Mouse (Mus musculus): ENCODE data around the gene Ror2. TPM values are rescaled to one million over a fixed set of nuclear protein-coding genes. Genes with fewer than 3 reads are reported as not detected.

The Ror2 gene
- polyA plus RNA-seq, 1 experiment from 2014 or later = 9.8 TPM

DNA sequence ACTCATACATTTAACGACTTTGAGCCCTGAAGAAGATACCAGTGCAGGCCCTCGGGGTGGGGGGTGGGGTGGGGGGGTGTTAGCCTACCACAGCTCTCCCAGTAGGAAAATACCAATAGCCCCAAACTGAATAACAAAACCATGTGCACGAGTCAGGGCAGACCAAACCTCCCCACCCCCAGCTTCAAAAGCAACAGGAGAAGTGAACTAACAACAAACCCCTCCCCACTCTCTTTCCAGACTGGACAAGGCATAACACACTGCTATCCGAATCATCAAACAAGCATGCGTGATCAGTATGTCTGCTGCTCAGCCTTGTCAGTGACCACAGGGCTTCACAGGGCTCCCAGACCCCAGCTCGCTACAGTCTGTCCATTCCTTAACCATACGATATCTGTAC is 94.3 kb downstream of the Ror2 start:
- no peak for TF ChIP-seq CTCF (IDR thresholded peaks at IDR 0.05; ENCODE audit: low read depth)
- no peak for ATAC-seq
- WGBS = 62% methylated on average over 7 of the region's 7 CpGs
- Histone ChIP-seq H3K9ac (ENCODE audit: low read depth, low read length) (no peak overlapping the region), H3K4me3 (ENCODE audit: low read depth, low read length) (no peak overlapping the region), H3K4me2 (replicated peaks; ENCODE audit: low read depth) (no peak overlapping the region), H3K9me3 (ENCODE audit: control insufficient read depth) (no peaks in the 10 kb centered on the region), H3K27me3 (replicated peaks; ENCODE audit: control insufficient read depth, insufficient read depth, low read length) (no peaks in the 10 kb centered on the region), H3K27ac (ENCODE audit: low read depth, low read length) (no peak overlapping the region), H3K36me3 (ENCODE audit: control insufficient read depth, insufficient read depth) (no peaks in the 10 kb centered on the region), H3K4me1 (replicated peaks; ENCODE audit: control insufficient read depth, insufficient read depth, low read length) (peaks cover 8% of the 10 kb centered on the region; the same call in 1 of the 2 replicates)

- WGBS = 27% methylated on average over 10 of the region's 10 CpGs
- no peak for TF ChIP-seq CTCF (IDR thresholded peaks at IDR 0.05; ENCODE audit: low read depth)
- no peak for ATAC-seq
- no peak overlapping the region for H3K4me3 ChIP-seq (ENCODE audit: low read depth, low read length)
- H3K27ac ChIP-seq (ENCODE audit: low read depth, low read length) = no peak overlapping the region
- H3K4me1 ChIP-seq (replicated peaks; ENCODE audit: control insufficient read depth, insufficient read depth, low read length) = peaks cover 8% of the 10 kb centered on the region; the same call in 1 of the 2 replicates
- H3K36me3 ChIP-seq (ENCODE audit: control insufficient read depth, insufficient read depth) = no peaks in the 10 kb centered on the region
- no peaks in the 10 kb centered on the region for H3K9me3 ChIP-seq (ENCODE audit: control insufficient read depth)
- no peak overlapping the region for H3K9ac ChIP-seq (ENCODE audit: low read depth, low read length)
- H3K27me3 ChIP-seq (replicated peaks; ENCODE audit: control insufficient read depth, insufficient read depth, low read length) = no peaks in the 10 kb centered on the region
- H3K4me2 ChIP-seq (replicated peaks; ENCODE audit: low read depth) = no peak overlapping the region
Observed at GRCm38 (mm10) chr13:53188935-53189334, 97.0 kb downstream of the Ror2 start.

- TF ChIP-seq CTCF (IDR thresholded peaks at IDR 0.05; ENCODE audit: low read depth) = no peak
- Histone ChIP-seq H3K4me2 (replicated peaks; ENCODE audit: low read depth) (no peak overlapping the region), H3K27me3 (replicated peaks; ENCODE audit: control insufficient read depth, insufficient read depth, low read length) (no peaks in the 10 kb centered on the region), H3K9ac (ENCODE audit: low read depth, low read length) (no peak overlapping the region), H3K4me1 (replicated peaks; ENCODE audit: control insufficient read depth, insufficient read depth, low read length) (no peaks in the 10 kb centered on the region), H3K9me3 (ENCODE audit: control insufficient read depth) (no peaks in the 10 kb centered on the region), H3K27ac (ENCODE audit: low read depth, low read length) (no peak overlapping the region), H3K36me3 (ENCODE audit: control insufficient read depth, insufficient read depth) (no peaks in the 10 kb centered on the region), H3K4me3 (ENCODE audit: low read depth, low read length) (no peak overlapping the region)
- no peak for ATAC-seq
- 90% methylated on average over 1 of the region's 1 CpGs for WGBS
Observed at GRCm38 (mm10) chr13:53184858-53185257, 101.1 kb downstream of the Ror2 start.

- Histone ChIP-seq H3K27ac (ENCODE audit: low read depth, low read length) (no peak overlapping the region), H3K4me2 (replicated peaks; ENCODE audit: low read depth) (no peak overlapping the region), H3K9ac (ENCODE audit: low read depth, low read length) (no peak overlapping the region), H3K4me1 (replicated peaks; ENCODE audit: control insufficient read depth, insufficient read depth, low read length) (no peaks in the 10 kb centered on the region), H3K4me3 (ENCODE audit: low read depth, low read length) (no peak overlapping the region), H3K27me3 (replicated peaks; ENCODE audit: control insufficient read depth, insufficient read depth, low read length) (no peaks in the 10 kb centered on the region), H3K9me3 (ENCODE audit: control insufficient read depth) (no peaks in the 10 kb centered on the region), H3K36me3 (ENCODE audit: control insufficient read depth, insufficient read depth) (no peaks in the 10 kb centered on the region)
- 73% methylated on average over 5 of the region's 5 CpGs for WGBS
- TF ChIP-seq CTCF (IDR thresholded peaks at IDR 0.05; ENCODE audit: low read depth) = no peak
- ATAC-seq = no peak
Observed at GRCm38 (mm10) chr13:53184149-53184548, 101.8 kb downstream of the Ror2 start.

GRCm38 (mm10) chr13:53183161-53183577 is 102.8 kb downstream of the Ror2 start:
- Histone ChIP-seq H3K4me3 (ENCODE audit: low read depth, low read length) (no peak overlapping the region), H3K9ac (ENCODE audit: low read depth, low read length) (no peak overlapping the region), H3K4me1 (replicated peaks; ENCODE audit: control insufficient read depth, insufficient read depth, low read length) (peaks cover 3% of the 10 kb centered on the region; the same call in 1 of the 2 replicates), H3K36me3 (ENCODE audit: control insufficient read depth, insufficient read depth) (no peaks in the 10 kb centered on the region), H3K27ac (ENCODE audit: low read depth, low read length) (no peak overlapping the region), H3K4me2 (replicated peaks; ENCODE audit: low read depth) (no peak overlapping the region), H3K27me3 (replicated peaks; ENCODE audit: control insufficient read depth, insufficient read depth, low read length) (no peaks in the 10 kb centered on the region), H3K9me3 (ENCODE audit: control insufficient read depth) (no peaks in the 10 kb centered on the region)
- no peak for TF ChIP-seq CTCF (IDR thresholded peaks at IDR 0.05; ENCODE audit: low read depth)
- ATAC-seq = no peak
- 46% methylated on average over 8 of the region's 8 CpGs for WGBS

- Histone ChIP-seq H3K27ac (ENCODE audit: low read depth, low read length) (no peak overlapping the region), H3K4me2 (replicated peaks; ENCODE audit: low read depth) (peak overlapping the region; percentile 40), H3K9ac (ENCODE audit: low read depth, low read length) (no peak overlapping the region), H3K27me3 (replicated peaks; ENCODE audit: control insufficient read depth, insufficient read depth, low read length) (no peaks in the 10 kb centered on the region), H3K36me3 (ENCODE audit: control insufficient read depth, insufficient read depth) (no peaks in the 10 kb centered on the region), H3K4me1 (replicated peaks; ENCODE audit: control insufficient read depth, insufficient read depth, low read length) (peaks cover 11% of the 10 kb centered on the region), H3K4me3 (ENCODE audit: low read depth, low read length) (no peak overlapping the region), H3K9me3 (ENCODE audit: control insufficient read depth) (no peaks in the 10 kb centered on the region)
- ATAC-seq = no peak
- no peak for TF ChIP-seq CTCF (IDR thresholded peaks at IDR 0.05; ENCODE audit: low read depth)
- 10% methylated on average over 13 of the region's 13 CpGs for WGBS
Observed at GRCm38 (mm10) chr13:53178594-53178993, 107.3 kb downstream of the Ror2 start.

GRCm38 (mm10) chr13:53178171-53178570 is 107.8 kb downstream of the Ror2 start:
- no peak overlapping the region for H3K9ac ChIP-seq (ENCODE audit: low read depth, low read length)
- H3K27me3 ChIP-seq (replicated peaks; ENCODE audit: control insufficient read depth, insufficient read depth, low read length) = no peaks in the 10 kb centered on the region
- H3K4me3 ChIP-seq (ENCODE audit: low read depth, low read length) = no peak overlapping the region
- peaks cover 14% of the 10 kb centered on the region for H3K4me1 ChIP-seq (replicated peaks; ENCODE audit: control insufficient read depth, insufficient read depth, low read length)
- H3K27ac ChIP-seq (ENCODE audit: low read depth, low read length) = no peak overlapping the region
- TF ChIP-seq CTCF (IDR thresholded peaks at IDR 0.05; ENCODE audit: low read depth) = no peak
- 44% methylated on average over 4 of the region's 4 CpGs for WGBS
- H3K4me2 ChIP-seq (replicated peaks; ENCODE audit: low read depth) = 0 out of 2 replicates have a peak overlapping the region, but pooled peaks have one; percentile 40
- no peaks in the 10 kb centered on the region for H3K9me3 ChIP-seq (ENCODE audit: control insufficient read depth)
- ATAC-seq = no peak
- no peaks in the 10 kb centered on the region for H3K36me3 ChIP-seq (ENCODE audit: control insufficient read depth, insufficient read depth)
